Mouse (Mus musculus): ENCODE data around the gene Gm26602. TPM values are rescaled to one million over a fixed set of nuclear protein-coding genes. Genes with fewer than 3 reads are reported as not detected.

The Gm26602 gene
- polyA plus RNA-seq, 1 experiment = not detected

GRCm38 (mm10) chr10:79928030-79928694 is 17.5 kb downstream of the Gm26602 start:
- 2% methylated on average over 29 of the region's 29 CpGs for WGBS
- DNase-seq (ENCODE audit: low read depth, low spot score) = no peak

GRCm38 (mm10) chr10:79928907-79929701 is 18.4 kb downstream of the Gm26602 start:
- DNase-seq (ENCODE audit: low read depth, low spot score) = no peak
- 48% methylated on average over 9 of the region's 9 CpGs for WGBS

- 76% methylated on average over 18 of the region's 18 CpGs for WGBS
- no peak for DNase-seq (ENCODE audit: low read depth, low spot score)
Measured at GRCm38 (mm10) chr10:79929967-79930825, 19.5 kb downstream of the Gm26602 start.

- 92% methylated on average over 16 of the region's 16 CpGs for WGBS
Measured at GRCm38 (mm10) chr10:79930826-79931186, 20.1 kb downstream of the Gm26602 start.

GRCm38 (mm10) chr10:79931797-79932196 is 21.1 kb downstream of the Gm26602 start:
- no peak for DNase-seq (ENCODE audit: low read depth, low spot score)
- 85% methylated on average over 9 of the region's 9 CpGs for WGBS

More at GRCm38 (mm10) chr10:79930826-79931186, 20.1 kb downstream of the Gm26602 start:
- DNase-seq (ENCODE audit: low read depth, low spot score) = no peak

- WGBS = 33% methylated on average over 8 of the region's 8 CpGs
Measured at GRCm38 (mm10) chr10:79932736-79933135, 22.1 kb downstream of the Gm26602 start.

GRCm38 (mm10) chr10:79933145-79933679 is 22.6 kb downstream of the Gm26602 start:
- WGBS = 37% methylated on average over 9 of the region's 9 CpGs
- no peak for DNase-seq (ENCODE audit: low read depth, low spot score)

More at GRCm38 (mm10) chr10:79932736-79933135, 22.1 kb downstream of the Gm26602 start:
- no peak for DNase-seq (ENCODE audit: low read depth, low spot score)

GRCm38 (mm10) chr10:79933861-79934260 is 23.2 kb downstream of the Gm26602 start:
- DNase-seq (ENCODE audit: low read depth, low spot score) = no peak
- 42% methylated on average over 6 of the region's 6 CpGs for WGBS

- WGBS = 9% methylated on average over 13 of the region's 13 CpGs
- no peak for DNase-seq (ENCODE audit: low read depth, low spot score)
Measured at GRCm38 (mm10) chr10:79934272-79934721, 23.6 kb downstream of the Gm26602 start.

GRCm38 (mm10) chr10:79934794-79935569 is 24.3 kb downstream of the Gm26602 start:
- DNase-seq (ENCODE audit: low read depth, low spot score) = no peak
- 63% methylated on average over 16 of the region's 16 CpGs for WGBS

- 19% methylated on average over 10 of the region's 10 CpGs for WGBS
- DNase-seq (ENCODE audit: low read depth, low spot score) = no peak
Measured at GRCm38 (mm10) chr10:79936284-79936910, 25.7 kb downstream of the Gm26602 start.

- DNase-seq (ENCODE audit: low read depth, low spot score) = no peak
- 6% methylated on average over 27 of the region's 27 CpGs for WGBS
Measured at GRCm38 (mm10) chr10:79936911-79937441, 26.3 kb downstream of the Gm26602 start.

GRCm38 (mm10) chr10:79937775-79938526 is 27.3 kb downstream of the Gm26602 start:
- WGBS = 71% methylated on average over 11 of the region's 11 CpGs
- no peak for DNase-seq (ENCODE audit: low read depth, low spot score)

- WGBS = 50% methylated on average over 7 of the region's 7 CpGs
- DNase-seq (ENCODE audit: low read depth, low spot score) = no peak
Measured at GRCm38 (mm10) chr10:79940749-79941148, 30.1 kb downstream of the Gm26602 start.

- 93% methylated on average over 1 of the region's 1 CpGs for WGBS
- no peak for DNase-seq (ENCODE audit: low read depth, low spot score)
Measured at GRCm38 (mm10) chr10:79942988-79943387, 32.3 kb downstream of the Gm26602 start.

GRCm38 (mm10) chr10:79943471-79943901 is 32.8 kb downstream of the Gm26602 start:
- 33% methylated on average over 9 of the region's 9 CpGs for WGBS

GRCm38 (mm10) chr10:79945507-79946234 is 35.0 kb downstream of the Gm26602 start:
- no peak for DNase-seq (ENCODE audit: low read depth, low spot score)
- 40% methylated on average over 16 of the region's 16 CpGs for WGBS

More at GRCm38 (mm10) chr10:79943471-79943901, 32.8 kb downstream of the Gm26602 start:
- DNase-seq (ENCODE audit: low read depth, low spot score) = no peak

Measured in large intestine, adult 2 months (tissue).